Mouse (Mus musculus): ENCODE measurements at regions not wholly inside any gene's neighbourhood (a gene's known extent, or its start where the extent isn't known, plus 50 kb on each side); places are given as distances from the start of the nearest gene placed in this dataset.
A peak's percentile ranks its signal among the peaks of the same experiment; 100 is the strongest.

GRCm38 (mm10) chr7:70584480-70584879 is 217.9 kb upstream of the Nr2f2 start:
- no peak for DNase-seq
- no peaks in the 10 kb centered on the region for H3K36me3 ChIP-seq (ENCODE audit: control insufficient read depth, insufficient read depth, low read length)

GRCm38 (mm10) chr7:70576112-70576910 is 209.8 kb upstream of the Nr2f2 start:
- peak; percentile 90 for DNase-seq
- Histone ChIP-seq H3K4me1 (ENCODE audit: control insufficient read depth, insufficient read depth, low read length) (peaks cover 6% of the 10 kb centered on the region), H3K36me3 (ENCODE audit: control insufficient read depth, insufficient read depth, low read length) (no peaks in the 10 kb centered on the region), H3K4me3 (ENCODE audit: insufficient read depth, low read depth, low read length) (no peak overlapping the region), H3K27me3 (replicated peaks; ENCODE audit: control insufficient read depth, insufficient read depth, low read length) (no peaks in the 10 kb centered on the region), H3K27ac (ENCODE audit: insufficient read depth, low read depth, low read length) (peak overlapping the region; percentile 91)
- WGBS: 31% methylated on average over 15 of the region's 15 CpGs
- TF ChIP-seq POLR2A (IDR thresholded peaks at IDR 0.05; ENCODE audit: low read depth, low read length) (no peak), CTCF (conservative IDR thresholded peaks at IDR 0.05; ENCODE audit: insufficient read depth, insufficient read length, low read depth, low read length) (no peak)

More at GRCm38 (mm10) chr7:70584480-70584879, 217.9 kb upstream of the Nr2f2 start:
- Histone ChIP-seq H3K4me3 (ENCODE audit: insufficient read depth, low read depth, low read length) (no peak overlapping the region), H3K4me1 (ENCODE audit: control insufficient read depth, insufficient read depth, low read length) (no peaks in the 10 kb centered on the region), H3K27me3 (replicated peaks; ENCODE audit: control insufficient read depth, insufficient read depth, low read length) (no peaks in the 10 kb centered on the region), H3K27ac (ENCODE audit: insufficient read depth, low read depth, low read length) (no peak overlapping the region)
- WGBS: 68% methylated on average over 13 of the region's 13 CpGs
- no peak for TF ChIP-seq CTCF (conservative IDR thresholded peaks at IDR 0.05; ENCODE audit: insufficient read depth, insufficient read length, low read depth, low read length)
- TF ChIP-seq POLR2A (IDR thresholded peaks at IDR 0.05; ENCODE audit: low read depth, low read length): no peak

- TF ChIP-seq CTCF (conservative IDR thresholded peaks at IDR 0.05; ENCODE audit: insufficient read depth, insufficient read length, low read depth, low read length) (no peak), POLR2A (IDR thresholded peaks at IDR 0.05; ENCODE audit: low read depth, low read length) (no peak)
- Histone ChIP-seq H3K27me3 (replicated peaks; ENCODE audit: control insufficient read depth, insufficient read depth, low read length) (no peaks in the 10 kb centered on the region), H3K27ac (ENCODE audit: insufficient read depth, low read depth, low read length) (no peak overlapping the region), H3K4me1 (ENCODE audit: control insufficient read depth, insufficient read depth, low read length) (peaks cover 6% of the 10 kb centered on the region), H3K4me3 (ENCODE audit: insufficient read depth, low read depth, low read length) (no peak overlapping the region), H3K36me3 (ENCODE audit: control insufficient read depth, insufficient read depth, low read length) (no peaks in the 10 kb centered on the region)
- DNase-seq: no peak
- 32% methylated on average over 2 of the region's 2 CpGs for WGBS
These were observed 209.1 kb upstream of the Nr2f2 start for GRCm38 (mm10) chr7:70575614-70576013.

GRCm38 (mm10) chr7:70574194-70574593 is 207.7 kb upstream of the Nr2f2 start:
- Histone ChIP-seq H3K36me3 (ENCODE audit: control insufficient read depth, insufficient read depth, low read length) (no peaks in the 10 kb centered on the region), H3K4me1 (ENCODE audit: control insufficient read depth, insufficient read depth, low read length) (peaks cover 6% of the 10 kb centered on the region), H3K27ac (ENCODE audit: insufficient read depth, low read depth, low read length) (no peak overlapping the region), H3K27me3 (replicated peaks; ENCODE audit: control insufficient read depth, insufficient read depth, low read length) (no peaks in the 10 kb centered on the region), H3K4me3 (ENCODE audit: insufficient read depth, low read depth, low read length) (no peak overlapping the region)
- WGBS: 69% methylated on average over 6 of the region's 6 CpGs
- peak; percentile 12 for DNase-seq
- TF ChIP-seq CTCF (conservative IDR thresholded peaks at IDR 0.05; ENCODE audit: insufficient read depth, insufficient read length, low read depth, low read length) (no peak), POLR2A (IDR thresholded peaks at IDR 0.05; ENCODE audit: low read depth, low read length) (no peak)

- no peak overlapping the region for H3K27ac ChIP-seq (ENCODE audit: insufficient read depth, low read depth, low read length)
- WGBS: 90% methylated on average over 1 of the region's 1 CpGs
- H3K27me3 ChIP-seq (replicated peaks; ENCODE audit: control insufficient read depth, insufficient read depth, low read length): no peaks in the 10 kb centered on the region
- no peaks in the 10 kb centered on the region for H3K4me1 ChIP-seq (ENCODE audit: control insufficient read depth, insufficient read depth, low read length)
- no peak overlapping the region for H3K4me3 ChIP-seq (ENCODE audit: insufficient read depth, low read depth, low read length)
- no peaks in the 10 kb centered on the region for H3K36me3 ChIP-seq (ENCODE audit: control insufficient read depth, insufficient read depth, low read length)
- TF ChIP-seq CTCF (conservative IDR thresholded peaks at IDR 0.05; ENCODE audit: insufficient read depth, insufficient read length, low read depth, low read length) (no peak), POLR2A (IDR thresholded peaks at IDR 0.05; ENCODE audit: low read depth, low read length) (no peak)
- no peak for DNase-seq
These were observed 198.5 kb upstream of the Nr2f2 start for GRCm38 (mm10) chr7:70565034-70565433.

- no peak overlapping the region for H3K4me3 ChIP-seq (ENCODE audit: insufficient read depth, low read depth, low read length)
- no peak for TF ChIP-seq POLR2A (IDR thresholded peaks at IDR 0.05; ENCODE audit: low read depth, low read length)
- TF ChIP-seq CTCF (conservative IDR thresholded peaks at IDR 0.05; ENCODE audit: insufficient read depth, insufficient read length, low read depth, low read length): no peak
- H3K27ac ChIP-seq (ENCODE audit: insufficient read depth, low read depth, low read length): no peak overlapping the region
- DNase-seq: peak; percentile 68
- peaks cover 3% of the 10 kb centered on the region; the same call in 1 of the 2 replicates for H3K4me1 ChIP-seq (ENCODE audit: control insufficient read depth, insufficient read depth, low read length)
- H3K27me3 ChIP-seq (replicated peaks; ENCODE audit: control insufficient read depth, insufficient read depth, low read length): no peaks in the 10 kb centered on the region
- H3K36me3 ChIP-seq (ENCODE audit: control insufficient read depth, insufficient read depth, low read length): no peaks in the 10 kb centered on the region
- WGBS: 42% methylated on average over 5 of the region's 5 CpGs
These were observed 182.5 kb upstream of the Nr2f2 start for GRCm38 (mm10) chr7:70548936-70549450.

GRCm38 (mm10) chr7:70541881-70542665 is 175.5 kb upstream of the Nr2f2 start:
- H3K4me3 ChIP-seq (ENCODE audit: insufficient read depth, low read depth, low read length): no peak overlapping the region
- 42% methylated on average over 10 of the region's 10 CpGs for WGBS
- H3K4me1 ChIP-seq (ENCODE audit: control insufficient read depth, insufficient read depth, low read length): peaks cover 16% of the 10 kb centered on the region; the same call in 1 of the 2 replicates
- H3K36me3 ChIP-seq (ENCODE audit: control insufficient read depth, insufficient read depth, low read length): no peaks in the 10 kb centered on the region
- H3K27ac ChIP-seq (ENCODE audit: insufficient read depth, low read depth, low read length): peak overlapping the region; percentile 86
- H3K27me3 ChIP-seq (replicated peaks; ENCODE audit: control insufficient read depth, insufficient read depth, low read length): no peaks in the 10 kb centered on the region
- DNase-seq: peak; percentile 84
- TF ChIP-seq POLR2A (IDR thresholded peaks at IDR 0.05; ENCODE audit: low read depth, low read length) (no peak), CTCF (conservative IDR thresholded peaks at IDR 0.05; ENCODE audit: insufficient read depth, insufficient read length, low read depth, low read length) (no peak)

All from kidney, adult 2 months (tissue).